Mouse (Mus musculus) stomach, postnatal 0 days (tissue): ENCODE results near the gene Pcgf1. TPM values are rescaled to one million over a fixed set of nuclear protein-coding genes. Genes with fewer than 3 reads are reported as not detected.

Experiments
- ATAC-seq: fragments of 200-750 bp; cut with Nextera tagmentation; 2 replicates; pipeline ENCODE4 v1.8.0; 2017; ENCODE audit not compliant: low FRiP score, low TSS enrichment
- DNase-seq: peaks from one replicate; pipeline ENCODE4 v3.0.0-alpha.2; 2016; ENCODE audit warnings: low spot score
- H3K27ac ChIP-seq: fragments of 300-500 bp; sonication (generic); replicated peaks from 2 replicates; pipeline ENCODE4 v1.5.1; 2014; ENCODE audit warnings: mild to moderate bottlenecking, control low read depth
- H3K27me3 ChIP-seq: fragments of 300-500 bp; sonication (generic); 2 replicates; pipeline ENCODE4 v1.6.1; 2014; ENCODE audit warnings: low read length; ENCODE audit not compliant: control insufficient read depth, insufficient read depth
- H3K36me3 ChIP-seq: fragments of 300-500 bp; sonication (generic); 2 replicates; pipeline ENCODE4 v1.6.1; 2014; ENCODE audit warnings: low read length, mixed read lengths; ENCODE audit not compliant: control insufficient read depth, insufficient read depth
- H3K4me1 ChIP-seq: fragments of 300-500 bp; sonication (generic); replicated peaks from 2 replicates; pipeline ENCODE4 v1.6.1; 2014; ENCODE audit warnings: antibody characterized with exemption; ENCODE audit not compliant: control insufficient read depth, insufficient read depth
- H3K4me2 ChIP-seq: fragments of 300-500 bp; sonication (generic); replicated peaks from 2 replicates; pipeline ENCODE4 v1.6.1; 2014; ENCODE audit warnings: low read depth, mild to moderate bottlenecking, control low read depth, moderate library complexity
- H3K4me3 ChIP-seq: fragments of 300-500 bp; sonication (generic); 2 replicates; pipeline ENCODE4 v1.5.1; 2014; ENCODE audit warnings: low read depth, low read length, control low read depth
- H3K9ac ChIP-seq: fragments of 300-500 bp; sonication (generic); 2 replicates; pipeline ENCODE4 v1.6.1; 2014; ENCODE audit warnings: mild to moderate bottlenecking, low read length, control low read depth, mixed read lengths
- H3K9me3 ChIP-seq: fragments of 300-500 bp; sonication (generic); 2 replicates; pipeline ENCODE4 v1.6.1; 2016; ENCODE audit warnings: low read length; ENCODE audit not compliant: control insufficient read depth
- CTCF ChIP-seq: IDR thresholded peaks from 2 replicates; pipeline ENCODE4 v1.5.1; 2016; ENCODE audit warnings: antibody characterized with exemption, low read depth, mild to moderate bottlenecking, moderate library complexity
- EP300 ChIP-seq: optimal IDR thresholded peaks from 2 replicates; pipeline ENCODE3; 2016; ENCODE audit warnings: antibody characterized with exemption
- WGBS: fragments of 180-500 bp; shearing (Covaris S2); extraction: QIAGEN DNeasy Blood & Tissue Kit; methylation state at CpG from one replicate; pipeline ENCODE4 v1.1.7; 2014; 5-methylcytosine and 5-hydroxymethylcytosine counted together
- polyA plus RNA-seq: library from polyadenylated mRNA; unstranded; fragments of >200 nt; fragmentation: Nextera tagmentation; extraction: Ambion mirVana; gene quantifications from 2 replicates; pipeline ENCODE4 v1.2.1, GENCODE M21; 2015

Pcgf1 gene
- polyA plus RNA-seq, 1 experiment from 2014 or later: 14.0 TPM

DNA sequence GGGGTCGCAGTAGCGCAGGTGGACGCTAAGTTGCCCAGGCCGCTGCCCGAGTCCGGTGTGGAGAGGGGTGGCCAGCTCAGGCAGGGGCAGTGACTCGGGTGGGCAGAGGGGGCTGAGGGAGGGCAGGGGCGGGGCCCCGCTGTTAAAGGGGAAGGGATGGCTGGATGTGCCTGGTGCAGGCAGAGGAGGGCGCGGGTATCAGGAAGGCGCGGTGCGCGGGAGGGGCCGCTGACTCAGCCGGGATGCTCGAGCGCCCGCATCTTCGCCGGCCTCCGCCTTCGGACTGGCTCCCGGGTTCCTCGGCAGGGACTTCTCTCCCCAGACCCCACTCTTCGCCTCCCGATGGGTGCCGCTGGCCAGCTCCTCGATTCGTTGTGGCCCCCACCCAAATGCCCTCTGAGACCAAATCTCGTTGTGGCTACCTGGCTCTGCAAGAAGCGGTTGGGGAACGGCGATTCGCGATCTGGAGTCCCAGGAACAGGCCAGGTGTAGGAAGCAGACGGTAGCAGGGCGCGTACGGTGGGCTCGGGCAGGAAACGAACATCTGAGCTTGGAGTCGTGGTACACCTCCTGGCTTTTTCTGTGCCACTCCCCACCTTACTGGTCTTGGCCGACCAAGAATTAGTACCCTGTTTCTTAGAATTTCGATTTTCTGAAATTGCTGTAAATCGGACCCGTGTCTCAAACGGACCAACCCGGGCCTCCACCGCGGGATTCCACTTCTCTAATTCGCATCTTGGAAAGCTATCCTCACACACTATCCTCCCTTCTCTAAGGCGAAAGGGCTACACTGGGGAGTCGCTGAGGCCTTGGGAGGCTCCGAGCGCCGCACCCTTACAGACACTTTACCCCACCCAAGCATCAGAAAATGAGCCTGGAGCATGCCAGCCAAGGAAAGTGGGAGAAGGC is 7.1 kb upstream of the Pcgf1 start:
- H3K4me2 ChIP-seq: no peak overlapping the region
- DNase-seq: peak; percentile 54
- H3K27me3 ChIP-seq: peaks cover 46% of the 10 kb centered on the region
- TF ChIP-seq CTCF (no peak), EP300 (no peak)
- ATAC-seq: 0 out of 2 replicates have a peak, but pooled peaks have one; percentile 11
- no peaks in the 10 kb centered on the region for H3K9me3 ChIP-seq
- H3K4me1 ChIP-seq: no peaks in the 10 kb centered on the region
- no peak overlapping the region for H3K27ac ChIP-seq
- H3K36me3 ChIP-seq: no peaks in the 10 kb centered on the region
- 2% methylated on average over 56 of the region's 58 CpGs for WGBS
- H3K9ac ChIP-seq: no peak overlapping the region
- H3K4me3 ChIP-seq: peak overlapping the region; percentile 18

DNA sequence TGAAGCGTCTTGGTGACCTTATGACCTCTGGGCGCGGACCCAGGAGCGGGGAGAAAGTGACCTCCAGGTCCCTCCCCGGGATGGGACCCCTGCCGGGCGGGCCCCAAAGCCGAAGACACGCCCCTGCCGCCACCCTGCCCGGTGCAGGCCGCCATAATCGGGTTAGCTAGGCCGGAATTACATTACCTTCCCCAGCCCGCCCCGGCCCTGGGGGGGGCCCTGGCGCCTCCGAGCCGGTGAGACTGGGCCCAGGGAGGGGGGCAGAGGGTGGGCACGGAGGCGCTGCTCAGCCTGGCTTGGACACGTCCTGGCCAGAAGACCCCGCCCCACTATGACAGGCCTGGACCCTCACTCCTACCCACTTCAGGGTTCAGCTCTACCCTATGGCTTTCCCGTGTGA is 6.4 kb upstream of the Pcgf1 start:
- Histone ChIP-seq H3K36me3 (no peaks in the 10 kb centered on the region), H3K27ac (no peak overlapping the region), H3K9ac (no peak overlapping the region), H3K4me3 (peak overlapping the region; percentile 4; the same call in 1 of the 2 replicates), H3K9me3 (no peaks in the 10 kb centered on the region), H3K4me1 (no peaks in the 10 kb centered on the region), H3K4me2 (no peak overlapping the region; the same call in 1 of the 2 replicates), H3K27me3 (peaks cover 46% of the 10 kb centered on the region)
- TF ChIP-seq CTCF (no peak), EP300 (no peak)
- 3% methylated on average over 18 of the region's 24 CpGs for WGBS
- peak; percentile 33 for DNase-seq
- peak; percentile 17; the same call in 1 of the 2 replicates for ATAC-seq

DNA sequence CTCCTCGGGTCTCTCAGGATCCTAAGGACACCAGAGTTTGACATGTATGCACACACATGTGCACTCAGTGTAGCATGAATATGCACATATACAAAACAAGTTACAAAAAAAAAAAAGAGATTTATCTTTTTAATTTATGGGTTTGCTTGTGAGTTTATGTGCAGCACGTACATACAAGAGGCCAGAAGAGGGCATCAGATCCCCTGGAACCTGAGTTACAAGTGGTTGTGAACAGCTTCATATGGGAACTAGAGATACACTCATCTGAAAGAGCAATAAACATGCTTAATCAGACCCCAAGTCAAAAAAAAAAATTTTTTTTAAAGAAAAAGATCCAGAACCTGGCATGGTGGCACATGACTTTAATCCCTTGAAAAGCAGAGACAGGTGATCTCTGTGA is 2.7 kb upstream of the Pcgf1 start:
- ATAC-seq (no peak), DNase-seq (no peak)
- TF ChIP-seq CTCF: peak; percentile 58
- TF ChIP-seq EP300: no peak
- no peak overlapping the region for H3K27ac ChIP-seq
- peaks cover 32% of the 10 kb centered on the region for H3K27me3 ChIP-seq
- H3K9ac ChIP-seq: no peak overlapping the region
- H3K4me3 ChIP-seq: no peak overlapping the region
- WGBS: 14% methylated on average over 2 of the region's 2 CpGs
- H3K4me2 ChIP-seq: no peak overlapping the region
- H3K4me1 ChIP-seq: no peaks in the 10 kb centered on the region
- H3K36me3 ChIP-seq: no peaks in the 10 kb centered on the region
- H3K9me3 ChIP-seq: no peaks in the 10 kb centered on the region

DNA sequence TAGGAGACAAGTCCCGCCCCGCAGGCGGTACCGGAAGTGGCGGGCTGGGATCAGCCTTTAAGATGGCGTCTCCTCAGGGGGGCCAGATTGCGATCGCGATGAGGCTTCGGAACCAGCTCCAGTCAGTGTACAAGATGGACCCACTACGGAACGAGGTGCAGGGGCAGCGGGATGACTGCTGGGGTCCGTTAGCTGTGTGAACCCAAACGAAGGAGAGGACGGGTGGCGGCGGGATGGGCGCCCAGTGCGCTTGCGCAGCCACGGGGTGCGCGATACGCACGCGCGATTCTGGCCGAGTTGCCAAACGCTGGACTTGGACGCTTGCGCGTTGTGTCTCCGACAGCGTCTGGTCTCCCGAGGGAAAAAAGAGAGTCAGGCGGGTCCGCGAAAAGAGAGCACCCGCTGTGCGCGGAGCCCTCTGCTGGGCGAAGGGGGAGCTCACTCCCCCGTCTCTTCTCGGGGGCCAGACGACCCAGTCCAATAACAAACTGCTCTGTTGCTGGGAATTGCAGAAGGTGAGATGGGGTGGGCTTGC is 722 bp downstream of the Pcgf1 start:
- ATAC-seq (peak; percentile 91), DNase-seq (peak; percentile 98)
- H3K4me1 ChIP-seq: no peaks in the 10 kb centered on the region
- peak overlapping the region; percentile 77 for H3K4me3 ChIP-seq
- peak overlapping the region; percentile 79 for H3K9ac ChIP-seq
- no peaks in the 10 kb centered on the region for H3K9me3 ChIP-seq
- 0 out of 2 replicates have a peak, but pooled peaks cover 3% of the 10 kb centered on the region for H3K36me3 ChIP-seq
- peaks cover 6% of the 10 kb centered on the region; the same call in 1 of the 2 replicates for H3K27me3 ChIP-seq
- H3K27ac ChIP-seq: peak overlapping the region; percentile 83; the same call in 1 of the 2 replicates
- H3K4me2 ChIP-seq: peak overlapping the region; percentile 98
- under 1% methylated on average over 46 of the region's 46 CpGs for WGBS
- no peak for TF ChIP-seq EP300
- peak; percentile 78 for TF ChIP-seq CTCF

DNA sequence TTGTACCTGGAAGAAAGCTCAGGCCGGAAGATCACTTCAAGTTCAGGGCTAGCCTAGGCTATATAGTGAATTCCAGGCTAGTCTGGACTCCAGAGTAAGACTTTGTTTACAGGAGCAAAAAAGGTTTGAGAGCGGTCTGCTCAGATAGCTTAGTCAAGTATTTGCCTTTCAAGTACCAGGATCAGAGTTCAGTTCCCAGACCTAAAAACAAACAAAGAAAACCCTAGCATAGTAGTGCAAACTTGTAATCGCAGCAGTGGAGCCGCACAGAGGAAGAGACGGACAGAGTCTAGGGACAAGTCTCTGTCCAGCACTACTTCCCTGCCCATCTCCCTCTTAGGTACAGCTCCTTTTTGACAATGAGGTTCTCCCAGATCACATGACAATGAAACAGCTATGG is 2.5 kb downstream of the Pcgf1 start:
- peaks cover 6% of the 10 kb centered on the region; the same call in 1 of the 2 replicates for H3K27me3 ChIP-seq
- no peak overlapping the region for H3K4me3 ChIP-seq
- H3K4me1 ChIP-seq: no peaks in the 10 kb centered on the region
- 71% methylated on average over 5 of the region's 5 CpGs for WGBS
- H3K4me2 ChIP-seq: no peak overlapping the region
- H3K9me3 ChIP-seq: no peaks in the 10 kb centered on the region
- no peak overlapping the region for H3K27ac ChIP-seq
- TF ChIP-seq CTCF: no peak
- TF ChIP-seq EP300: no peak
- ATAC-seq: no peak
- no peak for DNase-seq
- H3K36me3 ChIP-seq: 0 out of 2 replicates have a peak, but pooled peaks cover 3% of the 10 kb centered on the region
- no peak overlapping the region for H3K9ac ChIP-seq
